In the genomic region with DNA sequence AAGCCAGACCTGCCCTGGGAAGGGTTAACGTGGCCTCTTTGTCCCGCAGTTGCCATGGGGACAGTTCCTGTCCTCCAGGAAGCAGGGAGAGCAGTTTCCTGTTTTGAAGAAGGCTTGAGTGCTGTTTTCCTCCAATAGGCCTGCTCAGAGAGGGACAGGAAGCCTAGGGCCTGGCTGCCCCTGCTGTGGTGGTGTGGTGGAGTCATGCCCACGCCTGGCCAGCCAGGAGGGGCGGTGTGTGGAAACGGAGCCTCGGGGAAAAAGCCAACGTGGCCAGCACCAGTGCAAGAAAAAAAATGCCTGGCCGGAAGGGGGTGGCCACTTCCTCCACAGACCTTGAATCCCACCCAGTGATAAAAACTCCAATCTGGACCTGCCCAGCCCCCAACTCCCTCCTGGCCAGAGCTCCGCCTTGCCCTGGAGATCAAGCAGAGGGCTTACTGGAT, we compare ENCODE assay signal across 8 mouse cellular contexts. TPM values are rescaled to one million over a fixed set of nuclear protein-coding genes. Genes with fewer than 3 reads are reported as not detected.
DNase-seq lines count a peak whose midpoint lies in the region; ATAC-seq lines count a peak whose summit lies in the region.

No protein-coding gene starts in this region.

- no peak overlapping the region for H3K27ac ChIP-seq in hindbrain, embryonic 11.5 days (ENCODE audit: low read depth, low read length)
- no peak overlapping the region for H3K27ac ChIP-seq in hindbrain, embryonic 12.5 days
- peak overlapping the region; percentile 16; the same call in 1 of the 2 replicates for H3K27ac ChIP-seq in embryonic facial prominence, embryonic 13.5 days
- H3K27ac ChIP-seq in limb, embryonic 12.5 days: peak overlapping the region; percentile 45; the same call in 1 of the 2 replicates
- H3K27ac ChIP-seq in midbrain, embryonic 10.5 days (replicated peaks): peak overlapping the region; percentile 74

- no peaks in the 10 kb centered on the region for H3K36me3 ChIP-seq in hindbrain, embryonic 11.5 days (ENCODE audit: control insufficient read depth, insufficient read depth, low read length)
- H3K36me3 ChIP-seq in hindbrain, embryonic 12.5 days: no peaks in the 10 kb centered on the region
- no peaks in the 10 kb centered on the region for H3K36me3 ChIP-seq in embryonic facial prominence, embryonic 13.5 days
- H3K36me3 ChIP-seq in limb, embryonic 12.5 days: no peaks in the 10 kb centered on the region
- H3K36me3 ChIP-seq in midbrain, embryonic 10.5 days: no peaks in the 10 kb centered on the region

- ATAC-seq in hindbrain, embryonic 11.5 days (ENCODE audit: low FRiP score): no peak
- ATAC-seq in hindbrain, embryonic 12.5 days (ENCODE audit: low FRiP score): no peak
- no peak for ATAC-seq in embryonic facial prominence, embryonic 13.5 days (ENCODE audit: insufficient number of reproducible peaks, insufficient read depth, low FRiP score, low TSS enrichment, low read depth)
- ATAC-seq in limb, embryonic 12.5 days (ENCODE audit: insufficient number of reproducible peaks, insufficient read depth, low FRiP score, low TSS enrichment, low read depth): no peak
- no peak for ATAC-seq in activated CD4-positive, CD25-positive, alpha-beta regulatory T cell, adult 4 months

- H3K4me3 ChIP-seq in hindbrain, embryonic 11.5 days (ENCODE audit: low read depth, low read length): no peak overlapping the region
- H3K4me3 ChIP-seq in hindbrain, embryonic 12.5 days: no peak overlapping the region
- no peak overlapping the region for H3K4me3 ChIP-seq in embryonic facial prominence, embryonic 13.5 days
- H3K4me3 ChIP-seq in limb, embryonic 12.5 days (replicated peaks): no peak overlapping the region
- H3K4me3 ChIP-seq in midbrain, embryonic 10.5 days: no peak overlapping the region

- H3K4me1 ChIP-seq in hindbrain, embryonic 11.5 days (replicated peaks; ENCODE audit: control insufficient read depth, insufficient read depth, low read length): no peaks in the 10 kb centered on the region
- H3K4me1 ChIP-seq in hindbrain, embryonic 12.5 days: peaks cover 5% of the 10 kb centered on the region
- peaks cover 11% of the 10 kb centered on the region; the same call in 1 of the 2 replicates for H3K4me1 ChIP-seq in embryonic facial prominence, embryonic 13.5 days
- H3K4me1 ChIP-seq in limb, embryonic 12.5 days (replicated peaks): peaks cover 11% of the 10 kb centered on the region
- peaks cover 19% of the 10 kb centered on the region for H3K4me1 ChIP-seq in midbrain, embryonic 10.5 days

- no peaks in the 10 kb centered on the region for H3K27me3 ChIP-seq in hindbrain, embryonic 11.5 days (ENCODE audit: control insufficient read depth, insufficient read depth, low read length)
- H3K27me3 ChIP-seq in hindbrain, embryonic 12.5 days: peaks cover 8% of the 10 kb centered on the region
- H3K27me3 ChIP-seq in embryonic facial prominence, embryonic 13.5 days: peaks cover 11% of the 10 kb centered on the region
- H3K27me3 ChIP-seq in limb, embryonic 12.5 days: peaks cover 7% of the 10 kb centered on the region
- peaks cover 10% of the 10 kb centered on the region for H3K27me3 ChIP-seq in midbrain, embryonic 10.5 days (ENCODE audit: low read depth, poor library complexity, severe bottlenecking)

- intact Hi-C loops in heart, postnatal 25 days (cut with DNase I): no loop called here

- H3K4me2 ChIP-seq in hindbrain, embryonic 11.5 days (replicated peaks; ENCODE audit: low read depth, low read length): no peak overlapping the region
- H3K4me2 ChIP-seq in hindbrain, embryonic 12.5 days (replicated peaks): no peak overlapping the region
- no peak overlapping the region for H3K4me2 ChIP-seq in embryonic facial prominence, embryonic 13.5 days
- no peak overlapping the region for H3K4me2 ChIP-seq in limb, embryonic 12.5 days

- DNase-seq in hindbrain, embryonic 11.5 days (ENCODE audit: low spot score): peak; percentile 43
- peak; percentile 85 for DNase-seq in heart, postnatal 25 days (ENCODE audit: low spot score)
- DNase-seq in midbrain, embryonic 10.5 days (ENCODE audit: low spot score): peak; percentile 43
- no peak for DNase-seq in right cerebral cortex, postnatal 14 days

- no peak overlapping the region for H3K9ac ChIP-seq in hindbrain, embryonic 11.5 days (ENCODE audit: low read depth, low read length)
- H3K9ac ChIP-seq in hindbrain, embryonic 12.5 days: no peak overlapping the region
- H3K9ac ChIP-seq in embryonic facial prominence, embryonic 13.5 days: no peak overlapping the region
- H3K9ac ChIP-seq in limb, embryonic 12.5 days (replicated peaks): no peak overlapping the region

- no peaks in the 10 kb centered on the region for H3K9me3 ChIP-seq in hindbrain, embryonic 11.5 days (ENCODE audit: control insufficient read depth, low read length)
- no peaks in the 10 kb centered on the region for H3K9me3 ChIP-seq in hindbrain, embryonic 12.5 days (replicated peaks)
- no peaks in the 10 kb centered on the region for H3K9me3 ChIP-seq in embryonic facial prominence, embryonic 13.5 days
- no peaks in the 10 kb centered on the region for H3K9me3 ChIP-seq in limb, embryonic 12.5 days
- H3K9me3 ChIP-seq in midbrain, embryonic 10.5 days (replicated peaks): no peaks in the 10 kb centered on the region

- 49% methylated on average over 9 of the region's 9 CpGs for WGBS in hindbrain, embryonic 11.5 days
- 56% methylated on average over 9 of the region's 9 CpGs for WGBS in hindbrain, embryonic 12.5 days
- 38% methylated on average over 9 of the region's 9 CpGs for WGBS in embryonic facial prominence, embryonic 13.5 days
- 36% methylated on average over 9 of the region's 9 CpGs for WGBS in limb, embryonic 12.5 days
- 60% methylated on average over 9 of the region's 9 CpGs for WGBS in midbrain, embryonic 10.5 days

RNA-seq across cellular contexts. Expression of gene Fgd5, which starts 6.5 kb away (rescaled TPM):
- polyA plus RNA-seq in hindbrain, embryonic 11.5 days (2014; fragmentation: Nextera tagmentation; extraction: Ambion mirVana): 5.8 and 6.5 TPM in 2 replicates
- 13.3 and 13.7 TPM in 2 replicates for polyA plus RNA-seq in hindbrain, embryonic 12.5 days (2016; fragmentation: Nextera tagmentation; extraction: Ambion mirVana)
- 7.4 and 10.2 TPM in 2 replicates for polyA plus RNA-seq in embryonic facial prominence, embryonic 13.5 days (2015; fragmentation: Nextera tagmentation; extraction: Ambion mirVana)
- total RNA-seq in heart, postnatal 25 days (2021): 10 to 100 TPM; 24.2 to 26.8 TPM
- 5.8 and 7.0 TPM in 2 replicates for polyA plus RNA-seq in limb, embryonic 12.5 days (2016; fragmentation: Nextera tagmentation; extraction: Ambion mirVana)
- 5.1 and 5.6 TPM in 2 replicates for polyA plus RNA-seq in midbrain, embryonic 10.5 days (2016; fragmentation: Nextera tagmentation; extraction: Ambion mirVana)
- polyA plus RNA-seq in activated CD4-positive, CD25-positive, alpha-beta regulatory T cell, adult 4 months (2017; shearing (Covaris generic)): under 1 TPM in 1 of 2 experiments, not detected in 1; 0.42 TPM

Comparison
In these comparisons a context has a peak if more than half of its experiments do, and no peak if none do; other contexts are left out.
1. H3K27ac ChIP-seq: peak in embryonic facial prominence, embryonic 13.5 days (single experiment), limb, embryonic 12.5 days (single experiment) and midbrain, embryonic 10.5 days (single experiment); none in hindbrain, embryonic 11.5 days (single experiment) and hindbrain, embryonic 12.5 days (single experiment).